Mouse (Mus musculus): ENCODE results near the gene Taok2. TPM values are rescaled to one million over a fixed set of nuclear protein-coding genes. Genes with fewer than 3 reads are reported as not detected.
A peak's percentile ranks its signal among the peaks of the same experiment; 100 is the strongest.

The Taok2 gene
- total RNA-seq, 2 experiments from 2014 or later = 163 to 169 TPM

GRCm38 (mm10) chr7:126847116-126847420 is 37.4 kb downstream of the Taok2 start, which contains the start of gene Doc2a:
Gene Doc2a (plus strand): TSS chr7:126847416.
- DNase-seq (ENCODE audit: low spot score in 2 of 2) = no peak
- intact Hi-C loops (cut with DNase I) = no loop called here

GRCm38 (mm10) chr7:126845516-126845915 is 39.0 kb downstream of the Taok2 start:
- intact Hi-C loops (cut with DNase I) = no loop called here
- no peak for DNase-seq (ENCODE audit: low spot score in 2 of 2)

- no peak for DNase-seq (ENCODE audit: low spot score in 2 of 2)
- intact Hi-C loops (cut with DNase I) = no loop called here
These were observed 41.2 kb downstream of the Taok2 start for GRCm38 (mm10) chr7:126843276-126843675.

GRCm38 (mm10) chr7:126833294-126833693 is 51.2 kb downstream of the Taok2 start:
- intact Hi-C loops (cut with DNase I) = loop anchor here (2.0 kb wide), 1 partner anchor 278 kb away; no protein-coding TSS in a partner anchor
- DNase-seq (ENCODE audit: low spot score in 2 of 2) = no peak

GRCm38 (mm10) chr7:126832036-126832598 is 52.4 kb downstream of the Taok2 start:
- intact Hi-C loops (cut with DNase I) = loop anchor here (2.0 kb wide), 1 partner anchor 279 kb away; no protein-coding TSS in a partner anchor
- DNase-seq (ENCODE audit: low spot score in 2 of 2) = peak; percentile 80 to 87

- intact Hi-C loops (cut with DNase I) = no loop called here
- DNase-seq (ENCODE audit: low spot score in 2 of 2) = no peak
These were observed 53.0 kb downstream of the Taok2 start, which contains the start of gene 4930451I11Rik for GRCm38 (mm10) chr7:126831539-126831938. Gene 4930451I11Rik (minus strand): TSS chr7:126831639.

GRCm38 (mm10) chr7:126825952-126826351 is 58.6 kb downstream of the Taok2 start:
- intact Hi-C loops (cut with DNase I) = no loop called here
- DNase-seq (ENCODE audit: low spot score in 2 of 2) = no peak

DNA sequence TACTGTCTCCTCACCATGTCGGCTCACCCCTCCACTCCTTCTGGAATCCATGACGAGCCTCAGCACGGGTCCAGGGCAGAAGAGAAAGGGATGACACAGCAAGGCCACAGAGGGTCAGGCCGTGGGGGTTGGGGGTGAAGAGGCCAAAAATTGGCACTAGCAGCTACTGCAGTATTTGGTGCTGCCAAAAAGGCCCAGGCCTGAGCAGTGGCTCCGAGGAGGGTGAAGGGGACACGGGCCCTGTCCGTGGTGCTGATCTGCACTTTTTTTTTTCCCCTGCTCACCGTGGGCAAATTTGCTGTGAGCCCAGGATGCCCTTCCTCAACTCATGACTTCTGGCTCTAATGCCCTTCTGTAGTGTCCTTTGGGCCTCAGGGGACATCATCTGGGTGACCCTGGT is 59.1 kb downstream of the Taok2 start:
- intact Hi-C loops (cut with DNase I) = no loop called here
- no peak for DNase-seq (ENCODE audit: low spot score in 2 of 2)

GRCm38 (mm10) chr7:126823940-126824339 is 60.6 kb downstream of the Taok2 start:
- intact Hi-C loops (cut with DNase I) = loop anchor here (5.0 kb wide), 1 partner anchor 118 kb away; no protein-coding TSS in a partner anchor
- no peak for DNase-seq (ENCODE audit: low spot score in 2 of 2)

DNA sequence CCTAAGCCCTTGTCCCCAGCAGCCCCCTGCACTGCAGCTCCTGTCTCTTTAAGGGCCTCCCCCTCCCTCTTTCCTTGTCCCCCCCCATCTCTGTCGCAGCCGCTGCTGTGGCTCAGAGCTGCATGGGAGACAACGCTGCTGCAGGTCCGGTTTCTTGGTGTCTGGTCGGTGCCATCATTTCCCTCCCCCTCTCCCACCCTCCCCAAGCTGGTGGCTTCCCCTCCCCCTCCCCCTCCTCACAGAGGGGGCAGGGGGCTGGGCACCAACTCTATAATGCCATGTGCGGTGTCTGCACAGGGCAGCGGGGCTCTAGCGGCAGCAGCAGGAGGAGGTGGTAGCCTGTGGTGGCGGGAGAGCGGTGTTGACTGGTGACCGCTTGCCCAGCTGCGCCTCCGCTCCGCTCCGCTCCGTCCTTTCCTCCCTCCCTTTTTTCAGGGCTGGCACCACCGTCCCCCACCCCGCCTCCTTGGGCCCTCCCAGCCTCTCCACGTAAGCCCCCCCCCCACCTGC is 61.2 kb downstream of the Taok2 start:
- intact Hi-C loops (cut with DNase I) = loop anchor here (5.0 kb wide), 1 partner anchor 119 kb away; no protein-coding TSS in a partner anchor

DNA sequence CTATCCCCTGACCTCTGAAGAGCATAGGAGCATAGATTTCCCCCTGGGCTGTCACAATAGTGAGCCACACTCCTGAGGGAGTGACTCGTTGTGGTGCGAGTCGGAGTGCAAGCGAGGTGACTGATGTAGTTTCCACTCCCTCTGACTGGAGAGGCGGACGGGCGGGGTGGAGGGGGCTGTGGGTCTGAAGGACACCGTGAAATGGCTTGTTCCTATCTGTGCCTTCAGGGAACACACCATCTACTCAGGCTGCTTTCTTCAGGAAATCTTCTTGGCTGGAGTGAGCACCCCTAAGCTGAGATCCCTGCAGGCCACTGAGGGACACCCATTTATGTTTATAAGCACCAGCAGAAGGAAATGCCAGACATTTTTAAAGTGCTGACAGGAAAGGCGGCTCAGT is 61.8 kb downstream of the Taok2 start:
- no peak for DNase-seq (ENCODE audit: low spot score in 2 of 2)
- intact Hi-C loops (cut with DNase I) = loop anchor here (5.0 kb wide), 1 partner anchor 120 kb away; no protein-coding TSS in a partner anchor

More for the DNA sequence above, 61.2 kb downstream of the Taok2 start:
- peak; percentile 36 to 37 for DNase-seq (ENCODE audit: low spot score in 2 of 2)

DNA sequence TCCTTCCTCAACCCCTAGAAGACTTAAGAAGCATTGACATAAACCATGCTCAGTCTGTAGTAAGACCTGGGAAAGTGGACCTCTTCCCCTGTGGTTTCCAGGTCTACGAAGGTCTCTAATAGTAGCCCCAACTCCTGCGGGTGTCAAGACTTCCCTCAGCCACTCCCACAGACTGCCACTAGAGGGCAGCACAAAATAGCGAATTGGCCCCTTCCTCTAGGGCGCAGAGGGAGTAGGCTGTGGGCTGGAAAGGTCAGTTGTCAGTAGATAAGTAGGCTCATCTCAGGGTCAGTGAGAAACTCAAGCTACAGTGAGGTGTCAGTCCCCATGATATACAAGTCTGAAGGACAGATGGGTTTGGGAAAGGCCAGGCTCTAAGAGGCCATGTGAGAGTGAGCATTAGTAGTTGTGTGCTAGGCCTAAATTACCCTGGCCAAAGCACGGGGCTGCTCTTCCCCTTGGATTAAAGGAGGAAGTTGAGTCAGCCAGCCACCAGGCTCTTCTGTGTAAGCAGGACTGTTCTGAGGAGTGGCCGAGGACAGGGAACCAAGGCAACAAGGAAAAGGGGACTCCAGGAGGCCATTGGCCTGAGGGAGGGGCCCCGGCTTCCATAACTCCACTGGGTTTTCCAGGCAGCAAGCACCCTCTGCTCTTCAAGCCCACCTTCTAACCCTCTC is 62.5 kb downstream of the Taok2 start:
- intact Hi-C loops (cut with DNase I) = loop anchor here (5.0 kb wide), 1 partner anchor 120 kb away; no protein-coding TSS in a partner anchor
- peak; percentile 66 to 85 for DNase-seq (ENCODE audit: low spot score in 2 of 2)

- no peak for DNase-seq (ENCODE audit: low spot score in 2 of 2)
- intact Hi-C loops (cut with DNase I) = no loop called here
These were observed 65.7 kb downstream of the Taok2 start for GRCm38 (mm10) chr7:126818818-126819217.

DNA sequence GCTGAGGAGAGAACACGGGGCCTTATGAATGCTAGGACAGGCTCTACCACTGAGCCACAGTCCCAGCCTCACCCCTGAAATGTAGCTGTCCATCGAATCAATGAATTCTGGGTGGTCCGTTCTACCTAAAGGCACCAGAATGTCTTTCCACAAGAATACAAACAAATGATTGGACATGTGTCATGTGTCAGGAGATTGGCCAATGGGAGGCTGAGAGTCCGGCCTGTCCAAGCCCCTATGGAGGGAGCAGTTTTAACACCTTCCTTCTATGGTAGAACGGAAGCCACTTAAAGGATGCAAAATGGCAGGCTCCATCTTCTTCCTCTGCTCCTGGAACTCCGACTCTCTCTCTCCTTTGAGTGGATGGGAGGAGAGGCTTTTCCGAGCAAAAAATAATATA is 66.9 kb downstream of the Taok2 start:
- intact Hi-C loops (cut with DNase I) = no loop called here

GRCm38 (mm10) chr7:126816494-126816893 is 68.0 kb downstream of the Taok2 start:
- no peak for DNase-seq (ENCODE audit: low spot score in 2 of 2)
- intact Hi-C loops (cut with DNase I) = no loop called here

More for the DNA sequence above, 66.9 kb downstream of the Taok2 start:
- no peak for DNase-seq (ENCODE audit: low spot score in 2 of 2)

GRCm38 (mm10) chr7:126815726-126816222 is 68.7 kb downstream of the Taok2 start:
- intact Hi-C loops (cut with DNase I) = no loop called here
- no peak for DNase-seq (ENCODE audit: low spot score in 2 of 2)

Other genes starting within 250 kb of the Taok2 start
- gene Sgf29, start 235.4 kb downstream of the Taok2 start, total RNA-seq (2021) = 10 to 100 TPM; 32.0 to 33.8 TPM
- 10 to 100 TPM in 1 of 2 experiments, 1 to 10 TPM in 1; 6.7 to 12.7 TPM for gene Sult1a1, start 208.3 kb downstream of the Taok2 start, total RNA-seq (2021)
- gene Bola2, start 189.3 kb downstream of the Taok2 start, total RNA-seq (2021) = 100 to 1,000 TPM; 108 to 113 TPM
- gene Slx1b, start 188.9 kb downstream of the Taok2 start, total RNA-seq (2021) = 10 to 100 TPM; 13.6 to 15.9 TPM
- gene Coro1a, start 176.9 kb downstream of the Taok2 start, total RNA-seq (2021) = 100 to 1,000 TPM; 173 to 185 TPM
- gene Mapk3, start 125.1 kb downstream of the Taok2 start, total RNA-seq (2021) = 100 to 1,000 TPM; 209 to 214 TPM
- gene Gdpd3, start 118.4 kb downstream of the Taok2 start, total RNA-seq (2021) = 1 to 10 TPM; 2.0 to 2.5 TPM
- 100 to 1,000 TPM; 247 to 269 TPM for gene Ypel3, start 107.7 kb downstream of the Taok2 start, total RNA-seq (2021)
- gene Tbx6, start 103.2 kb downstream of the Taok2 start, total RNA-seq (2021) = under 1 TPM; 0.51 to 0.92 TPM
- 10 to 100 TPM; 48.9 to 49.6 TPM for gene Ppp4c, start 92.2 kb downstream of the Taok2 start, total RNA-seq (2021)
- gene Fam57b, start 87.0 kb downstream of the Taok2 start, total RNA-seq (2021) = 100 to 1,000 TPM; 117 to 118 TPM
- gene 4930451I11Rik, start 53.1 kb downstream of the Taok2 start, total RNA-seq (2021) = not detected
- 10 to 100 TPM; 54.8 to 62.4 TPM for gene Doc2a, start 37.3 kb downstream of the Taok2 start, total RNA-seq (2021)
- 10 to 100 TPM; 30.2 to 32.1 TPM for gene Hirip3, start 22.7 kb downstream of the Taok2 start, total RNA-seq (2021)
- 10 to 100 TPM; 51.8 to 52.2 TPM for gene Ino80e, start 22.3 kb downstream of the Taok2 start, total RNA-seq (2021)
- gene Tmem219, start 38.2 kb upstream of the Taok2 start, total RNA-seq (2021) = 10 to 100 TPM; 21.1 to 23.7 TPM
- 100 to 1,000 TPM; 144 to 151 TPM for gene Kctd13, start 44.2 kb upstream of the Taok2 start, total RNA-seq (2021)
- 10 to 100 TPM; 49.1 to 52.0 TPM for gene Asphd1, start 64.9 kb upstream of the Taok2 start, total RNA-seq (2021)
- gene Sez6l2, start 65.9 kb upstream of the Taok2 start, total RNA-seq (2021) = 100 to 1,000 TPM; 335 to 339 TPM
- gene Cdipt, start 91.2 kb upstream of the Taok2 start, total RNA-seq (2021) = 100 to 1,000 TPM; 187 to 196 TPM
- gene Cdiptos, start 91.4 kb upstream of the Taok2 start, total RNA-seq (2021) = under 1 TPM in 1 of 2 experiments, not detected in 1; 0.42 TPM
- gene Mvp, start 129.9 kb upstream of the Taok2 start, total RNA-seq (2021) = 1 to 10 TPM; 4.9 to 5.1 TPM
- not detected for gene Pagr1b, start 131.8 kb upstream of the Taok2 start, total RNA-seq (2021)
- gene Pagr1a, start 132.6 kb upstream of the Taok2 start, total RNA-seq (2021) = 10 to 100 TPM; 14.5 to 19.3 TPM
- 10 to 100 TPM; 33.6 to 43.7 TPM for gene Gm42742, start 136.4 kb upstream of the Taok2 start, total RNA-seq (2021)
- 100 to 1,000 TPM; 165 to 186 TPM for gene Prrt2, start 136.5 kb upstream of the Taok2 start, total RNA-seq (2021)
- 100 to 1,000 TPM; 260 to 271 TPM for gene Maz, start 142.3 kb upstream of the Taok2 start, total RNA-seq (2021)
- 10 to 100 TPM in 1 of 2 experiments, 1 to 10 TPM in 1; 9.6 to 10.4 TPM for gene Kif22, start 157.8 kb upstream of the Taok2 start, total RNA-seq (2021)
- gene Zg16, start 202.6 kb upstream of the Taok2 start, total RNA-seq (2021) = not detected
- 1 to 10 TPM; 1.3 to 1.6 TPM for gene AI467606, start 206.7 kb upstream of the Taok2 start, total RNA-seq (2021)
- gene Qprt, start 237.5 kb upstream of the Taok2 start, total RNA-seq (2021) = under 1 TPM in 1 of 2 experiments, not detected in 1; 0.25 TPM